Mouse (Mus musculus): ENCODE measurements at regions not wholly inside any gene's neighbourhood (a gene's known extent, or its start where the extent isn't known, plus 50 kb on each side); places are given as distances from the start of the nearest gene placed in this dataset.

- Histone ChIP-seq H3K9ac (replicated peaks; ENCODE audit: low read length) (no peak overlapping the region), H3K27ac (no peak overlapping the region), H3K36me3 (ENCODE audit: insufficient read depth, low read length) (no peaks in the 10 kb centered on the region), H3K4me3 (ENCODE audit: low read length) (no peak overlapping the region), H3K4me1 (ENCODE audit: insufficient read depth, low read length) (no peaks in the 10 kb centered on the region), H3K27me3 (ENCODE audit: insufficient read depth, low read length) (no peaks in the 10 kb centered on the region), H3K4me2 (ENCODE audit: low read depth, low read length) (no peak overlapping the region), H3K9me3 (ENCODE audit: low read length) (no peaks in the 10 kb centered on the region)
- DNase-seq (ENCODE audit: low spot score) (no peak), ATAC-seq (no peak)
- 78% methylated on average over 2 of the region's 2 CpGs for WGBS
- no peak for TF ChIP-seq CTCF (IDR thresholded peaks at IDR 0.05; ENCODE audit: low read depth)
These were observed 481.4 kb downstream of the Cetn3 start for GRCm38 (mm10) chr13:82264236-82264635.

- Histone ChIP-seq H3K9me3 (ENCODE audit: low read length) (no peaks in the 10 kb centered on the region), H3K27me3 (ENCODE audit: insufficient read depth, low read length) (no peaks in the 10 kb centered on the region), H3K36me3 (ENCODE audit: insufficient read depth, low read length) (no peaks in the 10 kb centered on the region), H3K27ac (no peak overlapping the region), H3K4me1 (ENCODE audit: insufficient read depth, low read length) (no peaks in the 10 kb centered on the region), H3K4me3 (ENCODE audit: low read length) (no peak overlapping the region), H3K4me2 (ENCODE audit: low read depth, low read length) (no peak overlapping the region), H3K9ac (replicated peaks; ENCODE audit: low read length) (no peak overlapping the region)
- TF ChIP-seq CTCF (IDR thresholded peaks at IDR 0.05; ENCODE audit: low read depth): no peak
- 45% methylated on average over 3 of the region's 3 CpGs for WGBS
- DNase-seq (ENCODE audit: low spot score) (no peak), ATAC-seq (no peak)
These were observed 482.3 kb downstream of the Cetn3 start for GRCm38 (mm10) chr13:82265170-82265569.

- ATAC-seq (no peak), DNase-seq (ENCODE audit: low spot score) (no peak)
- no peak for TF ChIP-seq CTCF (IDR thresholded peaks at IDR 0.05; ENCODE audit: low read depth)
- H3K36me3 ChIP-seq (ENCODE audit: insufficient read depth, low read length): no peaks in the 10 kb centered on the region
- no peak overlapping the region for H3K4me3 ChIP-seq (ENCODE audit: low read length)
- H3K27me3 ChIP-seq (ENCODE audit: insufficient read depth, low read length): no peaks in the 10 kb centered on the region
- no peak overlapping the region for H3K27ac ChIP-seq
- no peak overlapping the region for H3K9ac ChIP-seq (replicated peaks; ENCODE audit: low read length)
- WGBS: 92% methylated on average over 2 of the region's 2 CpGs
- no peaks in the 10 kb centered on the region for H3K9me3 ChIP-seq (ENCODE audit: low read length)
- H3K4me1 ChIP-seq (ENCODE audit: insufficient read depth, low read length): no peaks in the 10 kb centered on the region
- no peak overlapping the region for H3K4me2 ChIP-seq (ENCODE audit: low read depth, low read length)
These were observed 482.9 kb downstream of the Cetn3 start for GRCm38 (mm10) chr13:82265736-82266135.

GRCm38 (mm10) chr13:82274733-82275132 lies 491.9 kb downstream of the Cetn3 start:
- WGBS: 83% methylated on average over 3 of the region's 3 CpGs
- H3K27me3 ChIP-seq (ENCODE audit: insufficient read depth, low read length): no peaks in the 10 kb centered on the region
- H3K4me3 ChIP-seq (ENCODE audit: low read length): no peak overlapping the region
- DNase-seq (ENCODE audit: low spot score): no peak
- no peak overlapping the region for H3K4me2 ChIP-seq (ENCODE audit: low read depth, low read length)
- H3K9me3 ChIP-seq (ENCODE audit: low read length): no peaks in the 10 kb centered on the region
- H3K9ac ChIP-seq (replicated peaks; ENCODE audit: low read length): no peak overlapping the region
- no peak for ATAC-seq
- H3K4me1 ChIP-seq (ENCODE audit: insufficient read depth, low read length): no peaks in the 10 kb centered on the region
- no peak for TF ChIP-seq CTCF (IDR thresholded peaks at IDR 0.05; ENCODE audit: low read depth)
- H3K36me3 ChIP-seq (ENCODE audit: insufficient read depth, low read length): no peaks in the 10 kb centered on the region
- no peak overlapping the region for H3K27ac ChIP-seq

GRCm38 (mm10) chr13:82276001-82276400 lies 493.1 kb downstream of the Cetn3 start:
- DNase-seq (ENCODE audit: low spot score) (no peak), ATAC-seq (no peak)
- H3K9ac ChIP-seq (replicated peaks; ENCODE audit: low read length): no peak overlapping the region
- H3K27ac ChIP-seq: no peak overlapping the region
- H3K9me3 ChIP-seq (ENCODE audit: low read length): no peaks in the 10 kb centered on the region
- WGBS: 85% methylated on average over 3 of the region's 3 CpGs
- no peaks in the 10 kb centered on the region for H3K4me1 ChIP-seq (ENCODE audit: insufficient read depth, low read length)
- H3K4me2 ChIP-seq (ENCODE audit: low read depth, low read length): no peak overlapping the region
- no peaks in the 10 kb centered on the region for H3K36me3 ChIP-seq (ENCODE audit: insufficient read depth, low read length)
- no peak overlapping the region for H3K4me3 ChIP-seq (ENCODE audit: low read length)
- TF ChIP-seq CTCF (IDR thresholded peaks at IDR 0.05; ENCODE audit: low read depth): no peak
- H3K27me3 ChIP-seq (ENCODE audit: insufficient read depth, low read length): no peaks in the 10 kb centered on the region

- no peak for TF ChIP-seq CTCF (IDR thresholded peaks at IDR 0.05; ENCODE audit: low read depth)
- ATAC-seq (no peak), DNase-seq (ENCODE audit: low spot score) (no peak)
- 77% methylated on average over 4 of the region's 4 CpGs for WGBS
- H3K4me2 ChIP-seq (ENCODE audit: low read depth, low read length): no peak overlapping the region
- no peak overlapping the region for H3K27ac ChIP-seq
- no peaks in the 10 kb centered on the region for H3K27me3 ChIP-seq (ENCODE audit: insufficient read depth, low read length)
- H3K9ac ChIP-seq (replicated peaks; ENCODE audit: low read length): no peak overlapping the region
- H3K9me3 ChIP-seq (ENCODE audit: low read length): no peaks in the 10 kb centered on the region
- no peak overlapping the region for H3K4me3 ChIP-seq (ENCODE audit: low read length)
- H3K36me3 ChIP-seq (ENCODE audit: insufficient read depth, low read length): no peaks in the 10 kb centered on the region
- H3K4me1 ChIP-seq (ENCODE audit: insufficient read depth, low read length): no peaks in the 10 kb centered on the region
These were observed 497.9 kb downstream of the Cetn3 start for GRCm38 (mm10) chr13:82280744-82281143.

GRCm38 (mm10) chr13:82295834-82296233 lies 513.0 kb downstream of the Cetn3 start:
- ATAC-seq: no peak
- Histone ChIP-seq H3K4me3 (ENCODE audit: low read length) (no peak overlapping the region), H3K4me2 (ENCODE audit: low read depth, low read length) (no peak overlapping the region), H3K27me3 (ENCODE audit: insufficient read depth, low read length) (no peaks in the 10 kb centered on the region), H3K9ac (replicated peaks; ENCODE audit: low read length) (no peak overlapping the region), H3K27ac (no peak overlapping the region), H3K36me3 (ENCODE audit: insufficient read depth, low read length) (no peaks in the 10 kb centered on the region), H3K4me1 (ENCODE audit: insufficient read depth, low read length) (no peaks in the 10 kb centered on the region), H3K9me3 (ENCODE audit: low read length) (no peaks in the 10 kb centered on the region)
- no peak for TF ChIP-seq CTCF (IDR thresholded peaks at IDR 0.05; ENCODE audit: low read depth)
- WGBS: 49% methylated on average over 3 of the region's 3 CpGs
- no peak for DNase-seq (ENCODE audit: low spot score)

Data from hindbrain, postnatal 0 days (tissue).